Mouse (Mus musculus): ENCODE results near the gene Blcap. TPM values are rescaled to one million over a fixed set of nuclear protein-coding genes. Genes with fewer than 3 reads are reported as not detected.

Gene Blcap
- total RNA-seq (2023) = 10 to 100 TPM; 56.5 to 58.0 TPM

DNA sequence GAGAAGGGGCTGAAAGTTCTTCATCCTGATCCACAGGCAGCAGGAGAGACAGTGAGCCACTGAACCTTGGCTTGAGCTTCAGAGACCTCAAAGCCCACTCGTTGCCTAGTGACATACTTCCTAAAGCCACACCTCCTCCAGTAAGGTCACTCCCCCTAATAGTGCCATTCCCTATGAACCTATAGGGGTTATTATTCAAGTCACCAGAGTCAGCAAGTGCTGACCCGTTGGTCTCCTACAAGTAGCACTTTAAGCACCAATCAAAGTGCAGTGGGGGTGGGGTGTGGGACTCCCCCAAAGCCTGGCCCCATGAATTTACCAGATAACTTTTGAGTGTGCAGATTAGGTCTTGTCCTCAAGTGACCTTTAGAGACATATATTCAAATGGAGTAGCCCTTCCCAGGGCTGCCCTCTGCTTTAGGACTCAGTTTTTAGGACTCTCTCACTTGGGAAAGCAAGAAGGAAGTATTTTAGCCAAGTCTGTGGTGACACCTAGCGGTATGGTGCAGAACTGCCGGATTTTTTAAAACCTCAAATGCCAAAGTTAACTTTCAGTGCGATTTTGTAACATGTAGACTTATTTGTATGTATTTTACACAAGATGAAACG, at the start of gene Blcap:
TSS of gene Blcap (minus strand) at position 51 of the 609 bp plus-strand sequence.

DNA sequence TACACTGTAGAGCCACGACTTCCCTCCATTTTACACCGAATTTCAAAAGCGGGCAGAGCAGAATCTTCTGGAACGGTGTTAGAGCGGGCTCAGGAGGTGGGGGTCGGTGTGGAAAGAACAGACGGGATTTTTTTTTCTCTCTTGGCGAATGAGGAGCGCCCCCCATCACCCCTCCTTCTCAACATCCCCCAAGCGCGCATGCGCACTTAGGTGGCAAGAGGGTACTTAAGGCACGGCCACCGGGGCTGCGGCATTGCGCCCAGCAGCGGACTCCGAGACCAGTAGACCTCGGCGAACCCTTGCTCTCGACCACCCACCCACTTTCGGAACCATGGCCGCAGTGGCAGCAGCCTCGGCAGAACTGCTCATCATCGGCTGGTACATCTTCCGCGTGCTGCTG, 11.2 kb downstream of the Blcap start, which contains the start of gene Nnat:
TSS of gene Nnat (plus strand) at position 221 of the 400 bp plus-strand sequence.

Other genes starting within 250 kb of the Blcap start
- not detected for gene Ghrh, start 223.8 kb downstream of the Blcap start, total RNA-seq (2023)
- 10 to 100 TPM; 13.2 to 17.2 TPM for gene Manbal, start 203.7 kb downstream of the Blcap start, total RNA-seq (2023)
- gene Src, start 152.8 kb downstream of the Blcap start, total RNA-seq (2023) = under 1 TPM; 0.49 to 0.99 TPM
- gene Nnat, start 11.2 kb downstream of the Blcap start, total RNA-seq (2023) = not detected
- 10 to 100 TPM; 23.4 to 23.6 TPM for gene Ctnnbl1, start 166.1 kb upstream of the Blcap start, total RNA-seq (2023)

All from neutrophil, adult 59 days (primary cell).